In the genomic region with DNA sequence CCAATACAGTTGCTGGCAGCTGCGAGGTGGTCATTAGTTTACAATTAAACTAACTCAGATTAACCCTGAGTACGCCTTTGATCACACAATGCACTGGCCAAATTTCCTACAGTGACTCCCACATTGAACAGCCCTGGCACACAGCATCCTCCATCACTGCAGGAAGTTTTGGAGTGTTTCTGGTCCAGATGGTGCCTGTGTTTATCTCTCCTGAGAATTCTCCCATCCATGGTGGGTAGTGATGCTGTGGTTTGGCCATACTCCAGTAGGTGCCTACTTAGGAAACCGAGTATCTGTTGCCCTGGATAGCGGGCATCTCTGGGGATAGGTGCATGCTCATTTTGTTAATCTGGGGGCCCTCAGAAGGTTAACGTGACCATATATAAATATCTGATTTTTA, we compare ENCODE assay signal across 21 mouse cellular contexts.
DNase-seq lines count a peak whose midpoint lies in the region; ATAC-seq and TF ChIP-seq lines count a peak whose summit lies in the region.
"Had no signal": no experiment of that assay in that cellular context is flagged by ENCODE, and none has a peak within 500 bp of the region (broad histone marks: within the 10 kb centered on the region; RNA-seq: fewer than 3 reads in every experiment).

No protein-coding gene starts in this region.

- DNase-seq in kidney, adult 9 months: peak; percentile 45
- DNase-seq in kidney, postnatal 25 days: no peak
- DNase-seq in left cerebral cortex, postnatal 25 days (ENCODE audit: low spot score in 2 of 2): peak; percentile 38 to 66
- no peak for DNase-seq in left cerebral cortex, adult 2 months (ENCODE audit: extremely low spot score in 1 of 2, low spot score in 2 of 2)
- DNase-seq in layer of hippocampus, adult 2 months (ENCODE audit: low spot score in 2 of 2): peak; percentile 32 to 47
- DNase-seq in telencephalon, adult 2 months (ENCODE audit: low read depth, low spot score): peak; percentile 45
- DNase-seq in midbrain, embryonic 11.5 days (ENCODE audit: low spot score, missing footprints): no peak
- DNase-seq: adrenal gland, postnatal 14 days; cerebellum, adult 18-20 months; cerebellum, adult 9-11 months; cerebellum, postnatal 36 days; forebrain, postnatal 0 days; gastrocnemius, postnatal 14 days; heart, adult 2 months; heart, postnatal 14 days had no signal

- no peaks in the 10 kb centered on the region for H3K36me3 ChIP-seq in midbrain, embryonic 11.5 days (ENCODE audit: control insufficient read depth, insufficient read depth, low read length)
- H3K36me3 ChIP-seq: embryonic facial prominence, embryonic 10.5 days; heart, embryonic 15.5 days had no signal

- no peaks in the 10 kb centered on the region for H3K27me3 ChIP-seq in midbrain, embryonic 11.5 days (ENCODE audit: control insufficient read depth, insufficient read depth, low read length)
- H3K27me3 ChIP-seq: forebrain, embryonic 13.5 days; heart, embryonic 15.5 days; hindbrain, embryonic 13.5 days had no signal

- H3K27ac ChIP-seq in left cerebral cortex, adult 2 months: no peak overlapping the region
- H3K27ac ChIP-seq in layer of hippocampus, adult 2 months: peak overlapping the region; percentile 85
- no peak overlapping the region for H3K27ac ChIP-seq in midbrain, embryonic 11.5 days (ENCODE audit: low read depth, low read length)
- H3K27ac ChIP-seq: embryonic facial prominence, embryonic 10.5 days; forebrain, embryonic 13.5 days; heart, adult 2 months; heart, embryonic 15.5 days; hindbrain, embryonic 13.5 days; hindbrain, postnatal 0 days had no signal

- no peaks in the 10 kb centered on the region for H3K4me1 ChIP-seq in midbrain, embryonic 11.5 days (ENCODE audit: control insufficient read depth, insufficient read depth, low read length)
- H3K4me1 ChIP-seq: embryonic facial prominence, embryonic 10.5 days; forebrain, embryonic 13.5 days; heart, embryonic 15.5 days; hindbrain, embryonic 13.5 days had no signal

- no peak for TF ChIP-seq CTCF in left cerebral cortex, adult 2 months (IDR thresholded peaks at IDR 0.05)
- TF ChIP-seq CTCF in layer of hippocampus, adult 2 months (conservative IDR thresholded peaks at IDR 0.05): no peak

- no peak overlapping the region for H3K4me2 ChIP-seq in midbrain, embryonic 11.5 days
- H3K4me2 ChIP-seq: forebrain, embryonic 13.5 days; heart, embryonic 11.5 days; heart, embryonic 15.5 days; hindbrain, embryonic 13.5 days had no signal

- intact Hi-C loops in left cerebral cortex, postnatal 25 days (cut with DNase I): no loop called here
- intact Hi-C loops in left cerebral cortex, adult 2 months (cut with DNase I): no loop called here

- ATAC-seq in midbrain, embryonic 11.5 days (ENCODE audit: low FRiP score): no peak
- ATAC-seq: forebrain, embryonic 13.5 days; forebrain, postnatal 0 days; hindbrain, postnatal 0 days had no signal

- no peaks in the 10 kb centered on the region; the same call in 1 of the 2 replicates for H3K9me3 ChIP-seq in midbrain, embryonic 11.5 days (ENCODE audit: control insufficient read depth, low read length)
- H3K9me3 ChIP-seq: embryonic facial prominence, embryonic 10.5 days; forebrain, embryonic 13.5 days; heart, embryonic 15.5 days; hindbrain, embryonic 13.5 days had no signal

- H3K4me3 ChIP-seq in left cerebral cortex, adult 2 months: no peak overlapping the region
- no peak overlapping the region for H3K4me3 ChIP-seq in layer of hippocampus, adult 2 months
- no peak overlapping the region for H3K4me3 ChIP-seq in midbrain, embryonic 11.5 days (ENCODE audit: low read depth, low read length)
- H3K4me3 ChIP-seq: embryonic facial prominence, embryonic 10.5 days; forebrain, embryonic 13.5 days; heart, adult 2 months; heart, embryonic 15.5 days; hindbrain, embryonic 13.5 days had no signal

- H3K9ac ChIP-seq in midbrain, embryonic 11.5 days (ENCODE audit: low read length): no peak overlapping the region
- H3K9ac ChIP-seq: forebrain, embryonic 13.5 days; forebrain, postnatal 0 days; heart, embryonic 15.5 days; hindbrain, embryonic 13.5 days had no signal

- 88% methylated on average over 5 of the region's 5 CpGs for WGBS in midbrain, embryonic 11.5 days

Comparison
In these comparisons a context has a peak if more than half of its experiments do, and no peak if none do; other contexts are left out.
1. DNase-seq: peak in kidney, adult 9 months (single experiment), left cerebral cortex, postnatal 25 days (2 of 2), layer of hippocampus, adult 2 months (2 of 2) and telencephalon, adult 2 months (single experiment); none in kidney, postnatal 25 days (0 of 2), left cerebral cortex, adult 2 months (0 of 2) and midbrain, embryonic 11.5 days (single experiment).